Mouse (Mus musculus) E14TG2a.4 (cell line): ENCODE measurements around the gene 4933405O20Rik.

Experiments
- H3K27me3 ChIP-seq: 2 replicates; pipeline ENCODE4 v1.6.1; 2014; ENCODE audit warnings: low read length, control low read depth; ENCODE audit not compliant: insufficient read depth
- H3K36me3 ChIP-seq: 2 replicates; pipeline ENCODE4 v1.6.1; 2014; ENCODE audit warnings: low read length, control low read depth; ENCODE audit not compliant: insufficient read depth
- H3K4me1 ChIP-seq: replicated peaks from 2 replicates; pipeline ENCODE4 v1.6.1; 2014; ENCODE audit warnings: low read depth, low read length, control low read depth
- H3K4me3 ChIP-seq: replicated peaks from 2 replicates; pipeline ENCODE4 v1.5.1; 2014; ENCODE audit warnings: mild to moderate bottlenecking, low read length
- H3K9me3 ChIP-seq: 2 replicates; pipeline ENCODE4 v1.6.1; 2014; ENCODE audit warnings: low read length, control low read depth
- CTCF ChIP-seq: conservative IDR thresholded peaks from 2 replicates; pipeline ENCODE4 v1.5.1; 2014; ENCODE audit warnings: low read length
- NANOG ChIP-seq: IDR thresholded peaks from 2 replicates; pipeline ENCODE4 v1.6.1; 2014; ENCODE audit warnings: borderline replicate concordance, low read length, mixed read lengths
- POU5F1 ChIP-seq: IDR thresholded peaks from 2 replicates; pipeline ENCODE4 v1.6.1; 2014; ENCODE audit warnings: low read length, borderline replicate concordance

Gene 4933405O20Rik

DNA sequence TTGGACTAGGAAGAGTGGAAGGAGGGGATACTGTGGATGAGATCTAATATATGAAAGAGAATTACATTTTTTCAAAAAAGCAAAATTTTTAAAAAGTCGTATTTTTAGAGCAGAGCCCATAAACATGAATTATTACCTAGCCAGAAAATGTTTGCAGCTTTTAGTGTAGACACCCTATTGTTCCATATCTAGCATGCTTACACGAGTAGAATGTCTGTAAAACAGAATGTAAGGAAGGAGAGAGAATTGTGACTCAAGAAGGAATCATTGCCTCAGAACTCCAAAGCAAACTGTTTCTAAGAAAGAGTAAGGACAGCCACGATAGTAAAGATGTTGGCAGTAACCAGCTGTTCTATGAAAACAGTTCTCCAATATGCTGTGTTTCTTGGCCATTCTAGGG, at the start of gene 4933405O20Rik:
Gene 4933405O20Rik, plus strand, starts transcription at position 301 of the 400 bp plus-strand sequence.
- no peaks in the 10 kb centered on the region for H3K27me3 ChIP-seq
- H3K4me3 ChIP-seq: no peak within 1 kb of the TSS
- no peaks in the 10 kb centered on the region for H3K36me3 ChIP-seq

DNA sequence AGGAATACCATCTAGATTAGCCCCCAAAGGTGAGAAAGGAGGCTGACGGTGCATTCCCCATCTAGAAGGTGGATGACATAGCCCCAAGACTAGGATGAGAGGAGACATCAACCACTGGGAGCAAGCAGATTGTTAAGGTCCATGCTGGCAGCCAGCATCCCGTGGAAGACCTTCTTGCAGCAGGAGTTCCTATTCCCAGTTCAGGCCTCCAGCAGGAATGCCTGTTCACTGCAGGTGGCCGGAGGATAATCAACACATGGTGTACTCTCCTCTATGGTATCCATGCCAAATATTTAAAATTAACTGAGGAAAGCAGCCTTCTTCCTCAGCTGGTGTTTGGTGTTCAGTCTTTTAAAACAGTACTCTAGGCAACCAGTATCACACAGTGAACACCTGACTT, 49.4 kb upstream of the 4933405O20Rik start:
- no peaks in the 10 kb centered on the region for H3K36me3 ChIP-seq
- no peaks in the 10 kb centered on the region for H3K27me3 ChIP-seq
- H3K4me3 ChIP-seq: no peak overlapping the region
- TF ChIP-seq CTCF (no peak), POU5F1 (no peak), NANOG (no peak)
- H3K9me3 ChIP-seq: no peaks in the 10 kb centered on the region
- no peaks in the 10 kb centered on the region for H3K4me1 ChIP-seq

More for the DNA sequence above, at the start of gene 4933405O20Rik:
- H3K9me3 ChIP-seq: no peaks in the 10 kb centered on the region
- no peak for TF ChIP-seq POU5F1
- TF ChIP-seq NANOG: no peak
- no peak for TF ChIP-seq CTCF
- no peaks in the 10 kb centered on the region for H3K4me1 ChIP-seq

DNA sequence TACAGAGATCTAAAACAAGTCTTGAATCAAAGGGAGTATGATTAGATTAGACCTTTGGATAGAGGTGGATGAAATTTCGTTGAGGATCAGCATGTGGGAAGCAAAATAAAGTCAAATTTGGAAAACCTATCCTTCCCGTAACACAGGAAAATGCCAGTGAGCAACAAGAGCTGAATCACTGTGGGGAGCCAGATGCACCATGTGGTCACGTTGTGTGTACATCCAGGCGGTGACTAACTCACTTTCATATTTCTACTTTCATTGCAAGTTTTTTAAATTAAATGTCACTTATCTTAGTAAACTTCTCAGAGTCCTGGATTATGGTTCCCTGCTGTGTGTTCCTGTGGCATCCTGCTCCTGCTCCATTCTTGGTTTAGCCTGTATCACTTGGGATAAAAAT, 47.6 kb upstream of the 4933405O20Rik start:
- Histone ChIP-seq H3K9me3 (no peaks in the 10 kb centered on the region), H3K36me3 (no peaks in the 10 kb centered on the region), H3K27me3 (no peaks in the 10 kb centered on the region), H3K4me1 (no peaks in the 10 kb centered on the region), H3K4me3 (no peak overlapping the region)
- TF ChIP-seq POU5F1 (no peak), NANOG (no peak), CTCF (no peak)

DNA sequence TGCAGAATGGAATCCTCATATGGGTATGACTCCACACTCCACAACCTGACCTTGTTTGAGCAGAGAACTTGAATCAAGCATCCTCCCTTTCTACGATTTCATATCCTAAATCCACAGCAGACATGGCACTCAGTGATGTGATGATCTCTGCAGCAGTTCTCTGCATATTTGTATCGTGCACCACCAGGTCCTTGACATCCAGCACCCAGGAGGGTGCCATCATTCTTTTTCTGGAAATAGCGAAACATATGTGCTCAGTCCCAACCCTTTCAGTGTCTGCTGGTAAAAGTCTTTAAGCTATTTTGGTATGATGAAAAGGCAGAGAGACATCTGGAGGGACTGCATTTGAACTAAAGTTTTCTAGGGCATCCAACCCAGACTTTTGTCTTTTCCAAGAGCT, 36.3 kb upstream of the 4933405O20Rik start:
- Histone ChIP-seq H3K4me3 (no peak overlapping the region), H3K4me1 (no peaks in the 10 kb centered on the region), H3K9me3 (no peaks in the 10 kb centered on the region), H3K27me3 (no peaks in the 10 kb centered on the region), H3K36me3 (no peaks in the 10 kb centered on the region)
- TF ChIP-seq NANOG: no peak
- no peak for TF ChIP-seq POU5F1
- TF ChIP-seq CTCF: no peak

DNA sequence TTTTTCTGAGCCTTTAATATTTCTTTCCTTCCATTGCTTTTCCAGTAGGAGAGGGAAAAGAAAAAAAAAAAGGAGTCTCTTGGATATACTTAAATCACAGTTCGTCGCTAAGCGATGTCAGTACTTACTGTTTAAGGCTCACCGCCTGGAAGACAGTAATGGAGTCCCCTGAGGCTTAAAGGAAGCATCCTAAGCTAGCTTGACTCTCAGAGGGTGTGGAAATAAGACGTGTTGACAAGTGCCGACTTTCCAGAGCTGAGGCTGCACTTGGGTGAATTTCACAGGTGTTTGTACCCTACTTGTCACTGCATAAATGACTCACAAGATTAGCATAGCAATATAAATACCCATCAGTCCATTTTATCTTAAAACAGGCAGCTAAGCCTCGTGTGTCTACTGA, 25.1 kb upstream of the 4933405O20Rik start:
- H3K9me3 ChIP-seq: no peaks in the 10 kb centered on the region
- TF ChIP-seq POU5F1 (no peak), CTCF (no peak), NANOG (no peak)
- H3K27me3 ChIP-seq: no peaks in the 10 kb centered on the region

DNA sequence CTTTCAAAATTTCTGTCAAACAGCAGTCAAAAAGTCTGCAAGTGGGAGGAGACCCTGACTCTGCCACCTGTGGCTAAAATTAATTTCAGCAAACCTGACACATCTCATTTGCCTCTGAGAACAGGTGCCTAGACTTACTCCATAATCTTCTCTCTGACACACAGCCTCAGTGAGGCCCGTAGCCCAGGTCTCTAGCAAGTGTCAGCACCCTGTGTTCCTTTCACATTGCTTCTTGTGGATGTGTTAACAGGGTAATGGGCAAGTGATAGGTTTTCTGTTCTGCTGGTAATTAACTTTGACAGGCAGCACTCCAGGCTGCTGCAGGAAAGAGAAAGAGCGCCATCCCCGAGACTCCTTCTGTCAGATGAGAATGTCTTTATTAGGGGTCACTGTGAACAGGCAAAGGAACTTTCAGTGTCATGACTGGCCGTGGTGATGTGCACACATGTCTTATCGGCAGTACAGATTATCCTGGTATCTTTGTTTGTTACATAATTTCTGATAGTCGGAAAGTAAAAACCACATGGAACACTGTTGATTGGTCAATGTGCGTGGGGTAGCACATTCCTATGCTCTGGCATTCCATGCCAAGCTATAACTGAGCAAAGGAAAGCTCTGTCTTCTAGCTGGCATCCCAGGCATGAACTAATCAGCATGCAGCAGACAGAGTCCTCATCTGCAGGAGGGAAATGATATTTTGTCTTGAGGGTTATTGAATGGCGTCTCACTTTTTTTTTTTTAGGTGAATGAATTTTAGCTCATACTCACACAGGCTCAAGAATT, 10.2 kb upstream of the 4933405O20Rik start:
- Histone ChIP-seq H3K27me3 (no peaks in the 10 kb centered on the region), H3K4me3 (no peak overlapping the region), H3K9me3 (no peaks in the 10 kb centered on the region), H3K36me3 (no peaks in the 10 kb centered on the region), H3K4me1 (no peaks in the 10 kb centered on the region)
- TF ChIP-seq NANOG: no peak
- no peak for TF ChIP-seq CTCF
- TF ChIP-seq POU5F1: no peak

More for the DNA sequence above, 25.1 kb upstream of the 4933405O20Rik start:
- no peak overlapping the region for H3K4me3 ChIP-seq
- H3K36me3 ChIP-seq: no peaks in the 10 kb centered on the region
- H3K4me1 ChIP-seq: no peaks in the 10 kb centered on the region

DNA sequence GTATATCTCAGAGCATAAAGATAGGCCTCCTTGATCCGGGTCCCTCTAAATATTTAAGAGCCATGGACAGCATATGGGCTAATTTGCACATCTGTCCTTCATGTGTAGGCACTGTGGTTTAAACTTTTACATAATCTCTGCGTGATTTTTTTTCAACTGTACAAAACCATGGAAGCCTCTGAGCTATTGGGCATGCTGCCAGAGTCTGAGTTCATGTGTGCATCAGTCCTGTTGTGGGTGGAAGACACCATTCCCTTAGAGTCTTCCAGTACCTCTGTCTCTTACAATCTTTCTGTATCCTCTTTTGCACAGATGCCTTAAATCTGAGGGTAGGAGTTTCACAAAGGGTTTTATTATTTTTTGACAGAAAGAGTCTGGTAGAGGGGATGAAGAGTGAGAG, 15.1 kb downstream of the 4933405O20Rik start:
- H3K4me1 ChIP-seq: no peaks in the 10 kb centered on the region
- H3K36me3 ChIP-seq: no peaks in the 10 kb centered on the region
- TF ChIP-seq CTCF: no peak
- TF ChIP-seq NANOG: no peak
- no peak for TF ChIP-seq POU5F1
- no peaks in the 10 kb centered on the region for H3K27me3 ChIP-seq
- no peaks in the 10 kb centered on the region for H3K9me3 ChIP-seq
- no peak overlapping the region for H3K4me3 ChIP-seq

DNA sequence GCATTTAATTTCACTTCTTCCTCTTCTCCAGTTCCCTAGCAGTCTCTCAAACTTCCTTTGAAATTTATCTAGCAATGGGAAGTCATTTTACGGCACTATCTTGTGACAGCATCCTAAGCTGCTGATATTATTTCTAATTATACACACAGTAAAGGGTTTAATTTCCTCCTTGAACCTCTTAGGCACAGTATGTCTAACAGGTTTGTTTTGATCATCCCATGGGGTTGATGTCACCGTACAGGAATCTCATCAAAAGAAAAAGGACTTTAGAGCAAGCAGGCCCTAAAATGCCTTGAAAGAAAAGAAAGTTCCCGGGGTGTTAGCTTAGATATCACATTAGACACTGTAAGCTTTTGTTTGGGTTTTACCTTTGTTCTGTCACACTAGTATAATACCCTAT, 30.2 kb downstream of the 4933405O20Rik start:
- H3K9me3 ChIP-seq: no peaks in the 10 kb centered on the region
- no peaks in the 10 kb centered on the region for H3K36me3 ChIP-seq
- no peaks in the 10 kb centered on the region for H3K27me3 ChIP-seq
- no peaks in the 10 kb centered on the region for H3K4me1 ChIP-seq
- TF ChIP-seq CTCF: no peak
- no peak for TF ChIP-seq POU5F1
- TF ChIP-seq NANOG: no peak
- no peak overlapping the region for H3K4me3 ChIP-seq

DNA sequence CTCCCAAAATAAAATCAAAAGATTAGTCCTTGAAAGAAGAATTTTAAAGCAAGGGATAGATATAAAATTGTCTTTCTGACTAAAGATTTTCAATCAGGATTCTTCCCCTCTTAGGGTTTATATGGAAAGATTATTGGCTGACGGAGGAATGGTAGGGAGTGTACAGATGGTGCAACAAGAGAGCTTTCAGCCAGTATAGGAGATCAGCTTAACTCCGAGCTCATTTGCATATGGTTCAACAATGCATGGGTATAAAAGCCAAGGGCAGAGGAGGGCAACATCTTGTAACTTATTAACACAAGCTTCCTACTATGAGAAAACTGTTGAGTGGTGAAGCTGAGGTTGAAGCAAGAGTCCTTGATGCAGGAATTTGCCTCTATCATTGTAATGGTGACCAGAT, 34.2 kb downstream of the 4933405O20Rik start:
- Histone ChIP-seq H3K36me3 (no peaks in the 10 kb centered on the region), H3K9me3 (no peaks in the 10 kb centered on the region), H3K4me1 (no peaks in the 10 kb centered on the region), H3K27me3 (no peaks in the 10 kb centered on the region), H3K4me3 (no peak overlapping the region)
- TF ChIP-seq CTCF (no peak), NANOG (no peak), POU5F1 (no peak)
